Mouse (Mus musculus): ENCODE data around the gene Lce1k. TPM values are rescaled to one million over a fixed set of nuclear protein-coding genes. Genes with fewer than 3 reads are reported as not detected.
"Not testable (repeated sequence)": the region's sequence is repeated elsewhere in the genome, so short reads cannot be mapped to it uniquely, and the experiment has no call there.

Gene Lce1k
- not detected in 2 replicates for polyA plus RNA-seq (2014; fragmentation: Nextera tagmentation; extraction: Ambion mirVana)

DNA sequence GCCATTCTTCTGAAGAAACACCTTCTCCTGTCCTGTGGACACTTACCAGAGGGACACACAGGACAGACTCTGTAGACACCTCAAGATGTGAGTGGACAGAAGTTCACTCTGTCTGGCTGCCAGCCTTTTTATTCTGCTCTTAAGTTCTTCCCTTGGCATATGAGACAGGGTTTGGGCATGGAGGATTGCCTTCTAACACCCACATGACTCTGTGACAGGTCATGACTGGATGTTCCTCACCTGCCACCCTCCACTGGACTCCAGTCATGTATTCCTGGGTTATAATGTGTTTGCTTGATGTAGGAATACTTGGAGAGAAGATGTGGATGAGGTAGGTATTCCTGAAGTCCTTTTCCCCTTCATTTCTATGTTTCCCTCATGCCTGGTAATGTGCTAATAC, at the start of gene Lce1k:
TSS of gene Lce1k (minus strand) at position 101 of the 400 bp plus-strand sequence.
- H3K27me3 ChIP-seq (ENCODE audit: control insufficient read depth, insufficient read depth, low read length), result no peaks in the 10 kb centered on the region
- ATAC-seq (ENCODE audit: insufficient number of reproducible peaks, insufficient read depth, low FRiP score, low read depth), result no peak
- H3K4me3 ChIP-seq (ENCODE audit: low read depth, low read length), result no peak within 1 kb of the TSS

DNA sequence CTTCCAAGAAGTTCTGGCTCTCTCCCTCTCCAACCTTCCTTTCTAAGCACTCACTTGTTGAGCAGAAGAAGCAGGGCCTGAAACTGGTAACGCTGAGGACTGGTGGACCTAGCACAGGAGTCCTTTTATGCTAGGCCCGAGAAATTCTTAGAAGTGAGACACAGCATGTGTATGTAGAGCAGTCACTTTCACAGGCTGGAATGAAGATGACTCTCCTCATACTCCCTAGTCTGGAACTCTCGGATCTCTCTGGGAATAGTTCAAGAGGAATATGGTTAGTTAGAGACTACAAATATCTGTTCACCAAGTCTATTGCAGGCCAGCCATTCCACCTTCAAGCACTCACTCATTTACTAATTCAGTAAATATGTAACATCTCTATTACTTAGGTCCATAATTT, 43.5 kb upstream of the Lce1k start, which contains the start of gene Lce1l:
TSS of gene Lce1l (minus strand) at position 101 of the 400 bp plus-strand sequence.
- H3K27me3 ChIP-seq (ENCODE audit: control insufficient read depth, insufficient read depth, low read length), result no peaks in the 10 kb centered on the region
- H3K9me3 ChIP-seq (ENCODE audit: control insufficient read depth, low read depth, low read length), result no peaks in the 10 kb centered on the region
- H3K4me2 ChIP-seq (replicated peaks; ENCODE audit: low read depth, low read length), result no peak within 1 kb of the TSS
- ATAC-seq (ENCODE audit: insufficient number of reproducible peaks, insufficient read depth, low FRiP score, low read depth), result no peak
- no peak within 1 kb of the TSS for H3K9ac ChIP-seq (replicated peaks; ENCODE audit: low read depth, low read length)
- no peak within 1 kb of the TSS for H3K4me3 ChIP-seq (ENCODE audit: low read depth, low read length)
- no peaks in the 10 kb centered on the region for H3K4me1 ChIP-seq (ENCODE audit: control insufficient read depth, insufficient read depth, low read length)
- H3K27ac ChIP-seq (ENCODE audit: low read length), result no peak within 1 kb of the TSS
- 85% methylated on average over 3 of the region's 3 CpGs for WGBS
- no peaks in the 10 kb centered on the region for H3K36me3 ChIP-seq (ENCODE audit: control insufficient read depth, insufficient read depth, low read length)

More for the DNA sequence above, at the start of gene Lce1k:
- Histone ChIP-seq H3K36me3 (ENCODE audit: control insufficient read depth, insufficient read depth, low read length) (no peaks in the 10 kb centered on the region), H3K4me2 (replicated peaks; ENCODE audit: low read depth, low read length) (no peak within 1 kb of the TSS), H3K9ac (replicated peaks; ENCODE audit: low read depth, low read length) (no peak within 1 kb of the TSS), H3K9me3 (ENCODE audit: control insufficient read depth, low read depth, low read length) (no peaks in the 10 kb centered on the region), H3K4me1 (ENCODE audit: control insufficient read depth, insufficient read depth, low read length) (no peaks in the 10 kb centered on the region), H3K27ac (ENCODE audit: low read length) (no peak within 1 kb of the TSS)

GRCm38 (mm10) chr3:92827108-92827507, 19.4 kb upstream of the Lce1k start, which contains the start of gene Kprp:
Gene Kprp, minus strand, starts transcription at chr3:92827247.
- H3K4me2 ChIP-seq (replicated peaks; ENCODE audit: low read depth, low read length), result no peak within 1 kb of the TSS
- no peaks in the 10 kb centered on the region for H3K36me3 ChIP-seq (ENCODE audit: control insufficient read depth, insufficient read depth, low read length)
- no peaks in the 10 kb centered on the region for H3K9me3 ChIP-seq (ENCODE audit: control insufficient read depth, low read depth, low read length)
- no peaks in the 10 kb centered on the region for H3K4me1 ChIP-seq (ENCODE audit: control insufficient read depth, insufficient read depth, low read length)
- no peaks in the 10 kb centered on the region for H3K27me3 ChIP-seq (ENCODE audit: control insufficient read depth, insufficient read depth, low read length)
- no peak for ATAC-seq (ENCODE audit: insufficient number of reproducible peaks, insufficient read depth, low FRiP score, low read depth)
- H3K4me3 ChIP-seq (ENCODE audit: low read depth, low read length), result no peak within 1 kb of the TSS
- H3K9ac ChIP-seq (replicated peaks; ENCODE audit: low read depth, low read length), result no peak within 1 kb of the TSS
- WGBS, result 23% methylated on average over 1 of the region's 1 CpGs
- H3K27ac ChIP-seq (ENCODE audit: low read length), result no peak within 1 kb of the TSS

GRCm38 (mm10) chr3:92825808-92826207, 18.1 kb upstream of the Lce1k start:
- no peak for ATAC-seq (ENCODE audit: insufficient number of reproducible peaks, insufficient read depth, low FRiP score, low read depth)
- Histone ChIP-seq H3K9ac (replicated peaks; ENCODE audit: low read depth, low read length) (no peak overlapping the region), H3K27me3 (ENCODE audit: control insufficient read depth, insufficient read depth, low read length) (no peaks in the 10 kb centered on the region), H3K36me3 (ENCODE audit: control insufficient read depth, insufficient read depth, low read length) (no peaks in the 10 kb centered on the region), H3K27ac (ENCODE audit: low read length) (no peak overlapping the region), H3K4me3 (ENCODE audit: low read depth, low read length) (no peak overlapping the region), H3K4me2 (replicated peaks; ENCODE audit: low read depth, low read length) (no peak overlapping the region), H3K9me3 (ENCODE audit: control insufficient read depth, low read depth, low read length) (no peaks in the 10 kb centered on the region), H3K4me1 (ENCODE audit: control insufficient read depth, insufficient read depth, low read length) (no peaks in the 10 kb centered on the region)
- 26% methylated on average over 1 of the region's 1 CpGs for WGBS

GRCm38 (mm10) chr3:92816036-92816435, 8.3 kb upstream of the Lce1k start:
- 92% methylated on average over 2 of the region's 2 CpGs for WGBS
- H3K27ac ChIP-seq (ENCODE audit: low read length); H3K36me3 ChIP-seq (ENCODE audit: control insufficient read depth, insufficient read depth, low read length); H3K4me2 ChIP-seq (replicated peaks; ENCODE audit: low read depth, low read length); H3K9ac ChIP-seq (replicated peaks; ENCODE audit: low read depth, low read length); H3K27me3 ChIP-seq (ENCODE audit: control insufficient read depth, insufficient read depth, low read length); H3K9me3 ChIP-seq (ENCODE audit: control insufficient read depth, low read depth, low read length); H3K4me1 ChIP-seq (ENCODE audit: control insufficient read depth, insufficient read depth, low read length); ATAC-seq (ENCODE audit: insufficient number of reproducible peaks, insufficient read depth, low FRiP score, low read depth); H3K4me3 ChIP-seq (ENCODE audit: low read depth, low read length): not testable (repeated sequence)

- H3K9me3 ChIP-seq (ENCODE audit: control insufficient read depth, low read depth, low read length), result no peaks in the 10 kb centered on the region
- no peak for ATAC-seq (ENCODE audit: insufficient number of reproducible peaks, insufficient read depth, low FRiP score, low read depth)
- H3K9ac ChIP-seq (replicated peaks; ENCODE audit: low read depth, low read length), result no peak overlapping the region
- H3K4me1 ChIP-seq (ENCODE audit: control insufficient read depth, insufficient read depth, low read length), result no peaks in the 10 kb centered on the region
- WGBS, result 91% methylated on average over 3 of the region's 3 CpGs
- H3K36me3 ChIP-seq (ENCODE audit: control insufficient read depth, insufficient read depth, low read length), result no peaks in the 10 kb centered on the region
- no peaks in the 10 kb centered on the region for H3K27me3 ChIP-seq (ENCODE audit: control insufficient read depth, insufficient read depth, low read length)
- no peak overlapping the region for H3K4me2 ChIP-seq (replicated peaks; ENCODE audit: low read depth, low read length)
- no peak overlapping the region for H3K27ac ChIP-seq (ENCODE audit: low read length)
- H3K4me3 ChIP-seq (ENCODE audit: low read depth, low read length), result no peak overlapping the region
Observed at GRCm38 (mm10) chr3:92815581-92815980, 7.9 kb upstream of the Lce1k start.

GRCm38 (mm10) chr3:92790414-92790813, 17.3 kb downstream of the Lce1k start, which contains the start of gene Lce1j:
Gene Lce1j, minus strand, starts transcription at chr3:92790514.
- Histone ChIP-seq H3K27ac (ENCODE audit: low read length) (no peak within 1 kb of the TSS), H3K9ac (replicated peaks; ENCODE audit: low read depth, low read length) (no peak within 1 kb of the TSS), H3K4me2 (replicated peaks; ENCODE audit: low read depth, low read length) (no peak within 1 kb of the TSS), H3K4me1 (ENCODE audit: control insufficient read depth, insufficient read depth, low read length) (no peaks in the 10 kb centered on the region), H3K36me3 (ENCODE audit: control insufficient read depth, insufficient read depth, low read length) (no peaks in the 10 kb centered on the region), H3K4me3 (ENCODE audit: low read depth, low read length) (no peak within 1 kb of the TSS), H3K9me3 (ENCODE audit: control insufficient read depth, low read depth, low read length) (no peaks in the 10 kb centered on the region), H3K27me3 (ENCODE audit: control insufficient read depth, insufficient read depth, low read length) (no peaks in the 10 kb centered on the region)
- ATAC-seq (ENCODE audit: insufficient number of reproducible peaks, insufficient read depth, low FRiP score, low read depth), result no peak
- WGBS, result 88% methylated on average over 1 of the region's 1 CpGs

GRCm38 (mm10) chr3:92778799-92779198, 28.9 kb downstream of the Lce1k start, which contains the start of gene Lce1i:
Gene Lce1i, minus strand, starts transcription at chr3:92778899.
- Histone ChIP-seq H3K27me3 (ENCODE audit: control insufficient read depth, insufficient read depth, low read length) (no peaks in the 10 kb centered on the region), H3K9ac (replicated peaks; ENCODE audit: low read depth, low read length) (no peak within 1 kb of the TSS), H3K9me3 (ENCODE audit: control insufficient read depth, low read depth, low read length) (no peaks in the 10 kb centered on the region), H3K4me1 (ENCODE audit: control insufficient read depth, insufficient read depth, low read length) (no peaks in the 10 kb centered on the region), H3K4me3 (ENCODE audit: low read depth, low read length) (no peak within 1 kb of the TSS), H3K27ac (ENCODE audit: low read length) (no peak within 1 kb of the TSS), H3K36me3 (ENCODE audit: control insufficient read depth, insufficient read depth, low read length) (no peaks in the 10 kb centered on the region), H3K4me2 (replicated peaks; ENCODE audit: low read depth, low read length) (no peak within 1 kb of the TSS)
- WGBS, result 82% methylated on average over 1 of the region's 1 CpGs
- ATAC-seq (ENCODE audit: insufficient number of reproducible peaks, insufficient read depth, low FRiP score, low read depth), result no peak

- WGBS, result 24% methylated on average over 3 of the region's 3 CpGs
- no peak for ATAC-seq (ENCODE audit: insufficient number of reproducible peaks, insufficient read depth, low FRiP score, low read depth)
- Histone ChIP-seq H3K4me1 (ENCODE audit: control insufficient read depth, insufficient read depth, low read length) (no peaks in the 10 kb centered on the region), H3K9me3 (ENCODE audit: control insufficient read depth, low read depth, low read length) (no peaks in the 10 kb centered on the region), H3K27me3 (ENCODE audit: control insufficient read depth, insufficient read depth, low read length) (no peaks in the 10 kb centered on the region), H3K4me3 (ENCODE audit: low read depth, low read length) (no peak overlapping the region), H3K36me3 (ENCODE audit: control insufficient read depth, insufficient read depth, low read length) (no peaks in the 10 kb centered on the region), H3K4me2 (replicated peaks; ENCODE audit: low read depth, low read length) (no peak overlapping the region), H3K9ac (replicated peaks; ENCODE audit: low read depth, low read length) (no peak overlapping the region), H3K27ac (ENCODE audit: low read length) (no peak overlapping the region)
Observed at GRCm38 (mm10) chr3:92771573-92771972, 36.1 kb downstream of the Lce1k start.

All from stomach, embryonic 14.5 days (tissue).